Comparison of ENCODE assay signal across 24 mouse cellular contexts in the genomic region with DNA sequence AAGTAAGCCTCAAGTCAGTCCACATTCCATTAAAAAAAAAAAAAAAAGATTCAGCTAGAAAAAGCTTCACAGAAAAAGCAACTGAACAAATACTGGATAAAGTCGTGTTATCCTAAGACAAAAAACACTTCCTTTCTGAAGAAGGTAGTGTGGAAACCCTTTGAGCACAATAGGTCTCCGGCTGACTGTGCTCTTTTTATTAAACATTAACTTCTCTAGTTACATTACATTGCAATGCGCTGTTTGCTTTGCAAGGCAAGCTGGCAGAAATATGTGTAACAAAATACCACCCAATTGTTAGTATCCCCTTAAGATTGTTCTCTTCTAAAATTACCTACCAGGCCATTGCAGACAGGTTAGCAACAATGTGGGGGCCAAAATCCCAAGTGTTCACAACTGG. TPM values are rescaled to one million over a fixed set of nuclear protein-coding genes. Genes with fewer than 3 reads are reported as not detected.
DNase-seq lines count a peak whose midpoint lies in the region; ATAC-seq and TF ChIP-seq lines count a peak whose summit lies in the region.
"Had no signal": no experiment of that assay in that cellular context is flagged by ENCODE, and none has a peak within 500 bp of the region (broad histone marks: within the 10 kb centered on the region; RNA-seq: fewer than 3 reads in every experiment).

No protein-coding gene starts in this region.

- no peak for TF ChIP-seq CTCF in lung, embryonic 14.5 days (IDR thresholded peaks at IDR 0.05; ENCODE audit: low read depth)
- no peak for TF ChIP-seq CTCF in lung, adult 2 months (IDR thresholded peaks at IDR 0.05; ENCODE audit: insufficient read depth, low read length)
- no peak for TF ChIP-seq CTCF in layer of hippocampus, adult 2 months (conservative IDR thresholded peaks at IDR 0.05)

- H3K4me3 ChIP-seq in lung, embryonic 14.5 days (ENCODE audit: low read depth, low read length), result no peak overlapping the region
- no peak overlapping the region for H3K4me3 ChIP-seq in lung, adult 2 months (replicated peaks; ENCODE audit: extremely low read depth, low read depth, low read length)
- H3K4me3 ChIP-seq in intestine, embryonic 15.5 days (replicated peaks), result no peak overlapping the region
- no peak overlapping the region for H3K4me3 ChIP-seq in stomach, embryonic 15.5 days (replicated peaks)
- H3K4me3 ChIP-seq in layer of hippocampus, adult 2 months, result no peak overlapping the region
- H3K4me3 ChIP-seq: erythroblast, embryonic 14.5 days; heart, adult 2 months; heart, embryonic 15.5 days; megakaryocyte, embryonic 14.5 days; myocyte; neural tube, embryonic 15.5 days had no signal

- H3K36me3 ChIP-seq in lung, embryonic 14.5 days (ENCODE audit: insufficient read depth), result no peaks in the 10 kb centered on the region
- no peaks in the 10 kb centered on the region for H3K36me3 ChIP-seq in intestine, embryonic 15.5 days
- H3K36me3 ChIP-seq in stomach, embryonic 15.5 days, result no peaks in the 10 kb centered on the region
- H3K36me3 ChIP-seq: G1E; heart, embryonic 15.5 days; neural tube, embryonic 15.5 days had no signal

- no peak for TF ChIP-seq POLR2A in lung, adult 2 months (IDR thresholded peaks at IDR 0.05; ENCODE audit: borderline replicate concordance, extremely low read depth, low read depth, low read length)

- peak; percentile 82 for ATAC-seq in lung, embryonic 14.5 days (ENCODE audit: insufficient read depth)
- peak; percentile 73 for ATAC-seq in intestine, embryonic 15.5 days
- peak; percentile 59 for ATAC-seq in stomach, embryonic 15.5 days (ENCODE audit: insufficient read depth, low FRiP score, low read depth)
- ATAC-seq: forebrain, embryonic 14.5 days; hindbrain, postnatal 0 days had no signal

- peak; percentile 17 for DNase-seq in kidney, adult 9 months
- DNase-seq in kidney, postnatal 10 days, result no peak
- DNase-seq in lung, embryonic 14.5 days, result peak; percentile 59
- DNase-seq in lung, adult 2 months, result no peak
- no peak for DNase-seq in layer of hippocampus, adult 2 months (ENCODE audit: low spot score in 2 of 2)
- no peak for DNase-seq in right cerebral cortex, postnatal 10 days (ENCODE audit: low spot score in 2 of 2)
- DNase-seq: adrenal gland, postnatal 25 days; cerebellum, adult 11 months; cerebellum, postnatal 10 days; gastrocnemius, postnatal 25 days; heart, adult 2 months; midbrain, embryonic 14.5 days; right cerebral cortex, postnatal 14 days; spleen, adult 18-20 months had no signal

- peak overlapping the region; percentile 75; the same call in 1 of the 2 replicates for H3K27ac ChIP-seq in lung, embryonic 14.5 days (ENCODE audit: low read depth)
- H3K27ac ChIP-seq in intestine, embryonic 15.5 days, result no peak overlapping the region
- H3K27ac ChIP-seq in stomach, embryonic 15.5 days, result peak overlapping the region; percentile 70; the same call in 1 of the 2 replicates
- H3K27ac ChIP-seq in layer of hippocampus, adult 2 months, result no peak overlapping the region
- H3K27ac ChIP-seq: heart, adult 2 months; heart, embryonic 15.5 days; hindbrain, postnatal 0 days; neural tube, embryonic 15.5 days had no signal

- H3K27me3 ChIP-seq in lung, embryonic 14.5 days (ENCODE audit: insufficient read depth, low read length), result no peaks in the 10 kb centered on the region
- H3K27me3 ChIP-seq in intestine, embryonic 15.5 days (replicated peaks), result no peaks in the 10 kb centered on the region
- no peaks in the 10 kb centered on the region for H3K27me3 ChIP-seq in stomach, embryonic 15.5 days (replicated peaks)
- H3K27me3 ChIP-seq: heart, embryonic 15.5 days; megakaryocyte, embryonic 14.5 days; neural tube, embryonic 15.5 days had no signal

- 49% methylated on average over 3 of the region's 3 CpGs for WGBS in lung, embryonic 14.5 days
- 61% methylated on average over 3 of the region's 3 CpGs for WGBS in lung, adult 2 months
- 47% methylated on average over 3 of the region's 3 CpGs for WGBS in intestine, embryonic 15.5 days
- WGBS in stomach, embryonic 15.5 days, result 52% methylated on average over 3 of the region's 3 CpGs

- H3K4me2 ChIP-seq in lung, embryonic 14.5 days, result no peak overlapping the region
- H3K4me2 ChIP-seq in intestine, embryonic 15.5 days (replicated peaks), result no peak overlapping the region
- no peak overlapping the region for H3K4me2 ChIP-seq in stomach, embryonic 15.5 days
- H3K4me2 ChIP-seq: heart, embryonic 15.5 days; neural tube, embryonic 15.5 days had no signal

- no peaks in the 10 kb centered on the region for H3K4me1 ChIP-seq in lung, embryonic 14.5 days (ENCODE audit: insufficient read depth)
- H3K4me1 ChIP-seq in lung, adult 2 months (ENCODE audit: control insufficient read depth, insufficient read depth, low read length), result no peaks in the 10 kb centered on the region
- H3K4me1 ChIP-seq in intestine, embryonic 15.5 days (replicated peaks), result no peaks in the 10 kb centered on the region
- no peaks in the 10 kb centered on the region for H3K4me1 ChIP-seq in stomach, embryonic 15.5 days
- H3K4me1 ChIP-seq: heart, embryonic 15.5 days; neural tube, embryonic 15.5 days had no signal

- no peak overlapping the region for H3K9ac ChIP-seq in lung, embryonic 14.5 days
- no peak overlapping the region for H3K9ac ChIP-seq in intestine, embryonic 15.5 days
- no peak overlapping the region for H3K9ac ChIP-seq in stomach, embryonic 15.5 days
- H3K9ac ChIP-seq: heart, embryonic 15.5 days; neural tube, embryonic 15.5 days had no signal

- 0 out of 2 replicates have a peak, but pooled peaks cover 3% of the 10 kb centered on the region for H3K9me3 ChIP-seq in lung, embryonic 14.5 days (ENCODE audit: low read depth, low read length)
- H3K9me3 ChIP-seq in intestine, embryonic 15.5 days, result no peaks in the 10 kb centered on the region
- no peaks in the 10 kb centered on the region for H3K9me3 ChIP-seq in stomach, embryonic 15.5 days
- H3K9me3 ChIP-seq: heart, embryonic 15.5 days; neural tube, embryonic 15.5 days had no signal

RNA-seq across cellular contexts. Expression of gene Fam3c, which starts 5.9 kb away (rescaled TPM):
- 82.2 and 83.8 TPM in 2 replicates for polyA plus RNA-seq in lung, embryonic 14.5 days (2014; fragmentation: Nextera tagmentation; extraction: Ambion mirVana)
- polyA plus RNA-seq in lung, adult 2 months (2012; rRNA removed), result 5.1 and 9.1 TPM in 2 replicates
- 45.8 and 48.1 TPM in 2 replicates for polyA plus RNA-seq in intestine, embryonic 15.5 days (2015; fragmentation: Nextera tagmentation; extraction: Ambion mirVana)
- polyA plus RNA-seq in stomach, embryonic 15.5 days (2015; fragmentation: Nextera tagmentation; extraction: Ambion mirVana), result 76.1 and 78.5 TPM in 2 replicates
- 10 to 100 TPM; 61.7 to 63.5 TPM for total RNA-seq in layer of hippocampus, adult 2 months (2021)

Comparison
In these comparisons a context has a peak if more than half of its experiments do, and no peak if none do; other contexts are left out.
1. DNase-seq: peak in kidney, adult 9 months (single experiment) and lung, embryonic 14.5 days (single experiment); none in kidney, postnatal 10 days (single experiment), lung, adult 2 months (single experiment), layer of hippocampus, adult 2 months (0 of 2) and right cerebral cortex, postnatal 10 days (0 of 2).
2. H3K27ac ChIP-seq: peak in lung, embryonic 14.5 days (single experiment) and stomach, embryonic 15.5 days (single experiment); none in intestine, embryonic 15.5 days (single experiment) and layer of hippocampus, adult 2 months (single experiment).
3. Peak in every context shown above with its lines, with median percentiles within 50 percentile points of each other: ATAC-seq.